Mouse (Mus musculus) kidney, adult 2 months (tissue): ENCODE data around the gene Pdhb.

Experiments
- CTCF ChIP-seq: fragments of 200-500 bp; conservative IDR thresholded peaks from 2 replicates; pipeline ENCODE4 v1.5.1; 2011; ENCODE audit warnings: low read depth, mild to moderate bottlenecking, control low read depth, low read length, moderate library complexity, mixed read lengths; ENCODE audit not compliant: insufficient read depth, insufficient read length
- POLR2A ChIP-seq: fragments of 200-500 bp; IDR thresholded peaks from one replicate; pipeline ENCODE4 v1.6.1; 2011; ENCODE audit warnings: low read depth, low read length, control low read depth

DNA sequence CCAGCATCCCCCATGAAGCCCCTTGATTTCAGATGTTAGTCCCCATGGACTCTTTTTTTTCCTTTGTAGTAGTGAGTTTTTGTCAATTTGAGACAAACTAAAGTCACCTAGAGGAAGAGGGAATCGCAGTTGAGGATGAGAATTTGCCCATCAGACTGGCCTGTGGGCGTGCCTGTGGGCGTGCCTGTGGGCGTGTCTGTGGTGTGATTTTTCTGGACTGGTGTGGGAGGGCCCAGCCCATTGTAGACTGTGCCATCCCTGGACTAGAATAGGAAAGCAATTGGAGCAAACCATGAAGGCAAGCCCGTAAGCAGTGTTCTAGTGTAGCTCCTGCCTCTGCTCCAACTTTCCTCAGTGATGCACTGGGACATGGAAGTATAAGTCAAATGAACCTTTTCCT is 3.4 kb upstream of the Pdhb start:
- no peak for TF ChIP-seq POLR2A
- no peak for TF ChIP-seq CTCF
